Mouse (Mus musculus): ENCODE measurements around the gene Atm. TPM values are rescaled to one million over a fixed set of nuclear protein-coding genes. Genes with fewer than 3 reads are reported as not detected.

Atm gene
- 19.3 and 19.9 TPM in 2 replicates for polyA plus RNA-seq (2011; ENCODE audit: insufficient read length, low read depth, missing spikeins)

DNA sequence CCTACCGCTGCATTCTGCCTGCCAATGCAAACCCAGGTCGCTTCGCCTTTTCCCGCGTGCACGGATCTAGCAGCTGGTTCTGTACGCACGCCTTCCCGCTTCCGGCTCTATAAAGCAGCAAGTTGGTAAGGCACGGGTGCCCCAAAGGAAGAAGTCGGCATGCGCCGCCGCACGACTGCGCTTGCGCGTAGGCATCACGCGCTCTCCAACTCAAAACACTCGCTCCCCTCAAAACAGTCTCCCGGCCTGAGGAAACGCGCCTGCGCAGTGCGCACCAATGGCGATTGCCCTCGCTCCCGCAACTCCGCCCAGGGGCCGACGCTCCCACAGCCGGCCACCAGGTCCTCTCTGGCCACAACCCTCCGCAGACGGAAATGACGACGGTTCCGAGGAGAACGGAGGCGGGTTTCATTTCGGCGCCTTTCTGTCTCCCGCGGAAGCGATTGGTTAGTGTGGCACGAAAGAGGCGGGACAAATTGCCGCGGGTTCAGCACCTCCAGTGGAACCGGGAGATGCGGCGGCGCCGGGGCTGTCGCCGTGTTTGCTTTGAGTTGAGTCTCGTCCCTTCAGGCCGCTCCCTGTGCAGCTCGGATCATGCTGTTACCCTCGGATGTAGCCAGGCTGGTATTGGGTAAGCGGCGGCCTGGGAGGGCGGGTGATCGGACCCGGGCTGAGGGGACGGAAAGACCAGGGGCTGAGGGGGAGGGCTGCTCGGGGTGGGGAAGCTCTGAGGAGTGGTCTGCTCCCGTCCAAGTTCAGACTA is at the start of gene Atm, which contains the start of gene Npat:
Gene Atm, minus strand, starts transcription at position 183 of the 763 bp plus-strand sequence.
Gene Npat, plus strand, starts transcription at position 490 of the 763 bp plus-strand sequence.
- peak within 1 kb of the TSS; percentile 49 for H3K27ac ChIP-seq (ENCODE audit: insufficient read depth, low read length)
- H3K4me3 ChIP-seq (ENCODE audit: insufficient read depth, low read length) = peak within 1 kb of the TSS; percentile 99
- no peak for TF ChIP-seq CTCF (IDR thresholded peaks at IDR 0.05; ENCODE audit: borderline replicate concordance, insufficient read depth, low read length)
- peak; percentile 96 for TF ChIP-seq POLR2A (IDR thresholded peaks at IDR 0.05; ENCODE audit: low read depth, low read length)
- peaks cover 3% of the 10 kb centered on the region for H3K4me1 ChIP-seq (ENCODE audit: control insufficient read depth, insufficient read depth, low read length)

DNA sequence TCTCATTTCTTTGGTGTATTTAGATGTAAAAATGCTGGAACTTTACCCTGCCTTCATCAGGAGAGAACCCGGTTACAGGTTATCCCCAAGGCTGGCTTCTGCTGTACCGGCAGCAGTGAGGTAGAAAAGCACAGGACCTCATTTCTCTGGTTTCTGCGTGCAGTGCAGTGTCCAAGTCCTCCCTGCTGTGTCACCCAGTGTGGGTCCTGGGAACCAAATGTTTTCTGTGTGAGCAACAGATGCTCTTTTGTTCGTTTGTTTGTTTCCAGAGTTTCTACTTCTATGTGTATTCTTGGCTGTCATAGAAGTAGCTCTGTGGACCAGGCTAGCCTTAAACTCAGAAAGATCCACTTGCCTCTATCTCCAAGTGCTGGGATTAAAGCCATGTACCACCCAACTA is 45.3 kb upstream of the Atm start:
- H3K4me1 ChIP-seq (ENCODE audit: control insufficient read depth, insufficient read depth, low read length) = no peaks in the 10 kb centered on the region
- TF ChIP-seq POLR2A (IDR thresholded peaks at IDR 0.05; ENCODE audit: low read depth, low read length) (no peak), CTCF (IDR thresholded peaks at IDR 0.05; ENCODE audit: borderline replicate concordance, insufficient read depth, low read length) (no peak)

DNA sequence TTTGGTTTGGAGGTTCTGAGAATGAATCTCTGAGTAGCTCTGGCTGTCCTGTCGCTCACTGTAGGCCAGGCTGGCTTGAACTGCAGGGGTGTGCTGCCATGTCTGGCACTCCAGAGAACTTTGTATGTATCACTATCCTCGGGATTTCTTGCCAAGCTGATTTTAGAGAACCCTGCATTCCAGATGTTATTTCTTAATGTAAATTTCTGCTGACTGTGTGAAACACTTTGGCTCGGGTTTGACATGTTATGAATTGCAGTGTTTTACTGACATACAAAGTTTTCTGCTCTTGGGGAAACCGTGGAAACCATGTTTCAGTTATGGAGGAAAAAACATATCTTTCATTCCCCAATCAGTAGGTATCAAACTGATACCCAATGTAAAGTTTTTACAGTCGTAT is 39.2 kb upstream of the Atm start:
- no peaks in the 10 kb centered on the region for H3K4me1 ChIP-seq (ENCODE audit: control insufficient read depth, insufficient read depth, low read length)
- H3K27ac ChIP-seq (ENCODE audit: insufficient read depth, low read length) = no peak overlapping the region
- no peak for TF ChIP-seq CTCF (IDR thresholded peaks at IDR 0.05; ENCODE audit: borderline replicate concordance, insufficient read depth, low read length)
- no peak for TF ChIP-seq POLR2A (IDR thresholded peaks at IDR 0.05; ENCODE audit: low read depth, low read length)
- H3K4me3 ChIP-seq (ENCODE audit: insufficient read depth, low read length) = no peak overlapping the region

More for the DNA sequence above, 45.3 kb upstream of the Atm start:
- Histone ChIP-seq H3K27ac (ENCODE audit: insufficient read depth, low read length) (no peak overlapping the region), H3K4me3 (ENCODE audit: insufficient read depth, low read length) (no peak overlapping the region)

DNA sequence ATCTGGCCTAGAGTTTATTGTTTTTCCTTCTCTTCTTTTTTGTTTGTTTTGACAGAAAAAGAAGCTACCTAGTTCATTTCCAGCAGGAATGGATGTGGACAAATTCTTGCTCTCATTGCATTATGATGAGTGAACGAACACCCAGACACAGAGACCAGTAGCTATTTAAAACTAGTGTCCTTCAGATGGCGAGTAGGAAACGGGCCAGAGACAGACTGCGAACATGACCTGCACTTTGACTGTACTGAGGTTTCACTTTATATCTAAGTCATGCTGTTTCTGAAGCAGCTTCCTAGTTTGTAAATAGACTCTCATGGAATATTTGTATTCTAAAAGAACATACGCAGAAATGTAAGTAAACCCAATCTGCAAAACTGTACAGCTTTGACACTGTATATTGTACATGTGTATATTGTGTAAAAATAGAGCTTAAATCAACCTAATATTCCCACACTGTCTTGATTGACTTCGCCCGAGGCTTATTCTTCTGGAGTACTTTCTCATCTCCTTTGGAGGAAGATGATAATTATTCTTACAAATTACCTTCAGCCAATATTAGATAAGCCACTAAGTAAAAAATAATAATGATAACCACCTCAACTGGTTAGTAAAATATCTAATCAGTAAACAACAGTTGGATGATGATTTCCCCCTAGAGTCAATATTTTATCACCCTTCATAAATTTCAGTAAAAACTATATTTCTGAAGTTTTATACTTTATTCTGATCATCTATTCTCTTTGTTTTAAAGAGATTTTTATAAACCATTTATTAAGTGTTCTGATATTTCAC is 36.2 kb upstream of the Atm start:
- no peak overlapping the region for H3K4me3 ChIP-seq (ENCODE audit: insufficient read depth, low read length)
- TF ChIP-seq CTCF (IDR thresholded peaks at IDR 0.05; ENCODE audit: borderline replicate concordance, insufficient read depth, low read length) (no peak), POLR2A (IDR thresholded peaks at IDR 0.05; ENCODE audit: low read depth, low read length) (no peak)
- H3K4me1 ChIP-seq (ENCODE audit: control insufficient read depth, insufficient read depth, low read length) = no peaks in the 10 kb centered on the region
- no peak overlapping the region for H3K27ac ChIP-seq (ENCODE audit: insufficient read depth, low read length)

DNA sequence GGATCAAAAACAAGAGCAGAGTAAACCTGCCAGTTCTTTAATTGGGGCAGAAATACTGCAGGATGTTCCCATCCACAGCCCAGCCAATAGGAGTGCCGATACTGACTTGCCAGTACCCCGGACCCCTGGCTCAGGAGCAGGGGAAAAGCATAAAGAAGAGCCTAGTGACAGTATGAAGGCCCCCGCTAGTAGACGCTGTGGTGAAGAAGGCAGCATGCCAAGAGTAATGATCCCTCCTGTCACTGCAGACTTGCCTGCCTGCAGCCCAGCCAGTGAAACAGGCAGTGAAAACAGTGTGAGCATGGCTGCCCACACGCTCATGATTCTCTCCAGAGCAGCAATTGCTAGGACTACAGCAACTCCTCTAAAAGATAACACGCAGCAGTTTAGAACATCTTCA is 34.1 kb upstream of the Atm start:
- no peak overlapping the region for H3K4me3 ChIP-seq (ENCODE audit: insufficient read depth, low read length)
- TF ChIP-seq POLR2A (IDR thresholded peaks at IDR 0.05; ENCODE audit: low read depth, low read length) (no peak), CTCF (IDR thresholded peaks at IDR 0.05; ENCODE audit: borderline replicate concordance, insufficient read depth, low read length) (no peak)

GRCm38 (mm10) chr9:53537336-53537965 is 911 bp upstream of the Atm start:
- peaks cover 3% of the 10 kb centered on the region for H3K4me1 ChIP-seq (ENCODE audit: control insufficient read depth, insufficient read depth, low read length)
- peak overlapping the region; percentile 99 for H3K4me3 ChIP-seq (ENCODE audit: insufficient read depth, low read length)
- TF ChIP-seq POLR2A (IDR thresholded peaks at IDR 0.05; ENCODE audit: low read depth, low read length) (no peak), CTCF (IDR thresholded peaks at IDR 0.05; ENCODE audit: borderline replicate concordance, insufficient read depth, low read length) (no peak)
- H3K27ac ChIP-seq (ENCODE audit: insufficient read depth, low read length) = peak overlapping the region; percentile 4

More for the DNA sequence above, 34.1 kb upstream of the Atm start:
- Histone ChIP-seq H3K27ac (ENCODE audit: insufficient read depth, low read length) (no peak overlapping the region), H3K4me1 (ENCODE audit: control insufficient read depth, insufficient read depth, low read length) (no peaks in the 10 kb centered on the region)

GRCm38 (mm10) chr9:53535416-53536320 is 872 bp downstream of the Atm start:
- peak overlapping the region; percentile 86 for H3K4me3 ChIP-seq (ENCODE audit: insufficient read depth, low read length)
- TF ChIP-seq POLR2A (IDR thresholded peaks at IDR 0.05; ENCODE audit: low read depth, low read length) (no peak), CTCF (IDR thresholded peaks at IDR 0.05; ENCODE audit: borderline replicate concordance, insufficient read depth, low read length) (no peak)
- no peak overlapping the region; the same call in 1 of the 2 replicates for H3K27ac ChIP-seq (ENCODE audit: insufficient read depth, low read length)
- H3K4me1 ChIP-seq (ENCODE audit: control insufficient read depth, insufficient read depth, low read length) = peaks cover 3% of the 10 kb centered on the region

GRCm38 (mm10) chr9:53517373-53518009 is 19.0 kb downstream of the Atm start:
- no peaks in the 10 kb centered on the region for H3K4me1 ChIP-seq (ENCODE audit: control insufficient read depth, insufficient read depth, low read length)
- no peak overlapping the region for H3K4me3 ChIP-seq (ENCODE audit: insufficient read depth, low read length)
- no peak overlapping the region for H3K27ac ChIP-seq (ENCODE audit: insufficient read depth, low read length)
- TF ChIP-seq CTCF (IDR thresholded peaks at IDR 0.05; ENCODE audit: borderline replicate concordance, insufficient read depth, low read length) (no peak), POLR2A (IDR thresholded peaks at IDR 0.05; ENCODE audit: low read depth, low read length) (no peak)
